Mouse (Mus musculus) lung, adult 18-20 months (tissue): ENCODE measurements around the gene Npr1.
A peak's percentile ranks its signal among the peaks of the same experiment; 100 is the strongest.

Experiments used
- DNase-seq, 2 experiments: peaks; one replicate each; pipeline ENCODE4 v3.0.0; 2022; ENCODE audit warnings: mixed read lengths in 2 of 2

Npr1 gene

GRCm38 (mm10) chr3:90465686-90466310 is at the start of gene Npr1:
TSS of gene Npr1 (minus strand) at chr3:90465866.
- DNase-seq: peak; percentile 73 to 80

DNA sequence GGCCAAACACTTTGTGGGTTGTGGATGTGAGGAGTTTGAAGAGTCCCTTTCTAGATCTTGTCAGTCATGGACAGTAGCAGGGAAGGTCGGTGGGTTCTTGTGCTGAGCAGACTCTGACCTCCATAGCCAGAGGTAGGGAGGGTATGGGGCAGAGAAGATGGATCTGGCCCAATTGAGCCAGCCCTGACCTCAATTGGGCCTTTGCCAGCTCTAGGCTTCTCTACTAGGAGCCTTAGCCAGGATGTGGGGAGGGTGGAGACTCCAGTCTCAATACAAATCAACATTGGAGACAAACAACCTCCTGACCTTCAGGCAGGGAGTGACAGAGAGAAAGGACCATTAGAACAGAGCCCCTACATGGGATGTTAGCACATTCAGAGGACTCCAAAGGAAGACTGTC is 49.6 kb upstream of the Npr1 start:
- DNase-seq: peak; percentile 65 to 80

DNA sequence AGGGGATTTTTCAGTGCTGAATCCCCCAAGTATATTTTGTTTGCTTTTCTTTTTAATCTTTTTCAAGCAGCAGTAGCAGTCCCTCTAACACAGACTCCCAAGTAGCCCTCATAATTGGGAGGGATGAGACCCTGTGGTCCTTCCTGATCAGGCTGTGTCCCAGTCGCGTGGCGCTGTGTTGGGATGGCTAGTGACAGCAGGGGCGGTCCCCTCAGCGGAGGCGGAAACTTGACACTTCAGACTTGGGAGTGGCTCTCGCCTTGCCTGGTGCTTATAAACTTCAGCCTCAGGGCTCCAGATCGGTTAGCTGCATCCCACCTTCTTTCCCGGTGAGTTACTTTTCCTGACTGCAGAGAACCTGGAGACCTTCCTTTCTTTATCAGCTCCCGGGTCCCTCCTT is 49.0 kb upstream of the Npr1 start:
- peak; percentile 88 to 90 for DNase-seq

GRCm38 (mm10) chr3:90513796-90514590 is 48.3 kb upstream of the Npr1 start, which contains the start of the genes S100a1 and S100a13:
TSS of gene S100a1 (minus strand) at chr3:90514392.
TSS of gene S100a13 (plus strand) at chr3:90514435.
- DNase-seq: peak; percentile 90 to 93

DNA sequence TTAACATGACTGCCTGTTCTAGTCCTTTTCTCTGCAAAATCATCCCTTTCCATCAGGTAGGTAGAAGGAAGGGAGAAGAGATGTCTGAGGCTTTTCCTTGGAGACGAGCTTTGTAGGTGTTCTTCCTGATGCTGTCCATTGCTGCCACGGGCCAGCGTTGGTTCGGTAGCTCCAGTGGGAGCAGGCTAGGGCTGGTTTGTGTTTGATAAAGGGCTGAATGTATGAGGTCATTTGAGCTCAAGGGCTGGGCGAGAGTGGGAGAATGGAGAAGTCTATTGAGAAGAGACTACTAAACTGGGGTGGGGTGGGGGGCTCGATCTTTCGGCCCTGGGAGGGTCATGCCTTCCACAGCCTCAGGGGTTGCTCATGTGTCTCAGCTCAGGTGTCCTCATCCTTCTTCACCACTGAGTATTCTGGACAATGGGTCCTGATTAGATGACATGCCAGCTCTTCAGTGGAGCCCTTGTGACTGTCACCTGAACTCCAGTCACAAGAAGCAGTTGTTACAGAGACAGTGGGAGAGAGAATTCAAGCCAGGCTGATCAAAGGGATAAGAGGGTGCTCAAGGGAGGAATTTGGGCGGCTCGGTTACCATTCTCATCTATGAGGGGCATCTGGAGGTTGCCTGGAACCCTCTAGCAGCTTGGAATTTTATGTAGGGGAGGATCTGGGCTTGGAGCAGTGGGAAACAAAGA is 47.4 kb upstream of the Npr1 start:
- DNase-seq: no peak

DNA sequence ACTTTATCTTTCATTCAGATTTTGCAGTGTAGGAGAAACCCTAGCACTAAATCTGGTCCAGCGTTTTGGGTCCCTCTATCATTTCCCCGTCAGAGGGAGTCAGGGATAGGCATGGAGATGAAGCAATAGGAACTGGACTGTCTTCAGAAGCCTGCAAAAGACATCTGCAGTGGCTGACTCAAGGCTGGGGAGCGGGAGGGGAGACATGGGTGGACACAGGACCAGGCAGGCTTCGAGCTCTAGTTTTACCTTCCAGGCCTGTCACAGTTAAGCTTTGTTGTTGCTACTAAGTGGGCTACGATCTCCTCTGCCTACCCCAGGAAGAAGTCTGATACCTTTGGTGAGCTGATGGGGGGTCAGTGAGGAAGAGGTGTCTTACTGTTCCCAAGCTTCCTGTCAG is 46.6 kb upstream of the Npr1 start:
- no peak for DNase-seq

GRCm38 (mm10) chr3:90509747-90510123 is 44.1 kb upstream of the Npr1 start:
- no peak for DNase-seq

GRCm38 (mm10) chr3:90508950-90509746 is 43.5 kb upstream of the Npr1 start, which contains the start of gene Chtop:
TSS of gene Chtop (minus strand) at chr3:90509498.
- peak; percentile 99 to 100 for DNase-seq

- DNase-seq: no peak
Measured at GRCm38 (mm10) chr3:90508287-90508949, 42.8 kb upstream of the Npr1 start.

DNA sequence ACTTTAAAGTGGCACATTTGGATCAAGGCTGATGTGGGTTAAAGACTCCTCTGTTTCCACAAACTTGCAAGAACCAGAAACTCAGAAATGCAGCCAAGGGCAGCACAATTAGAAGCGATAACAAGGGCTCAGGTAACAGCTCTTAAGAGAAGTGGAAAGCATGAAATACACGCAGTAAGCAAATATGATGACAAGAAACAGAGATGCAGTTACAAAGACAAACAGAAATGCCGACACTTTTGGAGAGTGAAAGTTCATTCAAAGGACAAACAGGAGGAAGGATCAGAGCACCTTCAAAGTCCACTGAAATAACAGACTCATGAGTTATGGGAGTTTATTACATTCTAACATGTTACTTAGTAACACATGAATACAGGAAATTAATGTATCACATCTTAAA is 40.7 kb upstream of the Npr1 start:
- DNase-seq: peak in 1 of 2 experiments; percentile 54

- no peak for DNase-seq
Measured at GRCm38 (mm10) chr3:90505216-90505615, 39.5 kb upstream of the Npr1 start.

- DNase-seq: no peak
Measured at GRCm38 (mm10) chr3:90503444-90503843, 37.8 kb upstream of the Npr1 start.

GRCm38 (mm10) chr3:90497597-90497996 is 31.9 kb upstream of the Npr1 start:
- no peak for DNase-seq

DNA sequence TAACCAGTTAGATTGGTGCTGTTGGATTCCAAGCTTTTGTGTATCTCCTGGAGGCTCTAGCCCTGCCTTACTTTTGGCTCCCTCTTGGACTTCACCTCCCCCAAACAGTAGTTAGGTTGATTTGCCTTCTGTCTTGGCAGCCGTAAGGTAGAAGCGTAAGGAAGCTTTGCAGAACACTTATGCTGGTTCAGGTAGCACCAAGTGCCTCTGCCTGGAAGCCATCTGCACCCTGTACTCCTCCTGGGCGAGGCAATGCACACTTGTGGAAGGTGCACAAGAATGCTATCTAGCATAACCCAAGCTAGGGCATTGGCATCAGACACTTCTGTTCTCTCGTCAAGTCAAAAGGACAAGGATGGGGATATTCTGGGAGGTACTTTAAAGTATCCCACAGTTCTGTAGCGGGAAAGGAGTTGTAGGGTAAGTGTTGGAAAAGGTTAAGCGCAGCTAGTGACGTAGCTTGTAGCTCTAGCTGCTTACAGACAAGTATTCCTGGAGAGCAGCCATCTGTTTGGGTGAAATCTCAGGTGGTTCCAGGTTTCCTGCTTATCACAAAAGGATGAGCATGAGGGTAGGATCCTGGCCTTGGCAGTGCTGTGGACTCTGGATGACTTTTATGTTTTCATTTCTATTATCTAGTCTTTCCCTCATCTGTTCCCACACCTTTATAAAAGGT is 30.3 kb upstream of the Npr1 start:
- DNase-seq: no peak

- DNase-seq: no peak
Measured at GRCm38 (mm10) chr3:90493831-90494540, 28.3 kb upstream of the Npr1 start.

GRCm38 (mm10) chr3:90491350-90491749 is 25.7 kb upstream of the Npr1 start:
- peak; percentile 45 to 71 for DNase-seq

- peak; percentile 96 to 97 for DNase-seq
Measured at GRCm38 (mm10) chr3:90490696-90491256, 25.1 kb upstream of the Npr1 start, which contains the start of gene Snapin. TSS of gene Snapin (minus strand) at chr3:90491033.

- DNase-seq: no peak
Measured at GRCm38 (mm10) chr3:90488576-90488975, 22.9 kb upstream of the Npr1 start.

DNA sequence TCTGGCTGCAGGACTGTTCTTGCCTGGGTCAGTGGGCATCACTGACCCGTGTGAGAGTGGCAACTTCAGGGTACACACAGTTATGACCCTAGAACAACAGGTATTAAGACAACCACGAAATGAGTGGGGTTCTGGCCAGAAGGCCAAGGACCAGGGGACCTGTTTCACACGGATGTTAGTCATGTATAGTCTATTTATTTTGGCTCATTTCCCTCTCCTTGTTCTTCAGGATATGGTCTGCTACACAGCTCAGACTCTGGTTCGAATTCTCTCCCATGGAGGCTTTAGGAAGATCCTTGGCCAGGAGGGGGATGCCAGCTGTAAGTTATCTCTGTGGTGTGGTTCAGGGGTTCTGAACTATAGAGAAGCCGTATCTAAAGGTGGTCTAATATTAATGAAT is 21.3 kb upstream of the Npr1 start:
- no peak for DNase-seq

- peak; percentile 96 to 97 for DNase-seq
Measured at GRCm38 (mm10) chr3:90475831-90476611, 10.4 kb upstream of the Npr1 start, which contains the start of gene Ilf2. TSS of gene Ilf2 (plus strand) at chr3:90476126.
